Mouse (Mus musculus): Measurements from ENCODE around the gene Ndufc2.

DNA sequence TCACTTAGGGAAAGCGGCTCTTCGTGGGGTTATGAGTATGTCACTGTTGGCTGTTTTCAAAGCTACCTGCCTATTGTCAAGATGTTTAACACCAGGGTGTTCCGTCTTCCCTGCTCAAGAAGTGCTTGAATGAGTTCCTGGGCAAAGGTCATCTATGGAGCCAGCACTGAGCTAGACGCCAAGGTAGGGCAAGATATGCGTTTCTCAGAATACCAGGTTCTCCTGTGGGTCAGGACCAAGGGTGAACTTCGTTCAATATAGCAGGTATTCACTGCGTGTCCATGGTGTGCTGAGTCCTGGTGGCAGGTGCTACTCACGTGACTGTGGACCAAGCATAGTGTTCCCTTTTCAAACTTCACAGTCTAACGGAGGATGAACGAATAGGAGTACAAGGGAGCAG, 55.0 kb downstream of the Ndufc2 start:
- TF ChIP-seq CTCF (IDR thresholded peaks at IDR 0.05; ENCODE audit: borderline replicate concordance, control insufficient read depth, extremely low read depth, insufficient read depth, low read length, poor library complexity) (no peak), POLR2A (IDR thresholded peaks at IDR 0.05; ENCODE audit: control insufficient read depth, extremely low read depth, insufficient read depth, low read length, poor library complexity) (no peak)

Data from thymus, adult 2 months (tissue).